Mouse (Mus musculus): Measurements from ENCODE around the gene Vsig1. TPM values are rescaled to one million over a fixed set of nuclear protein-coding genes. Genes with fewer than 3 reads are reported as not detected.
A peak's percentile ranks its signal among the peaks of the same experiment; 100 is the strongest.

Vsig1 gene
- polyA plus RNA-seq, 1 experiment from 2014 or later = 0.07 TPM

DNA sequence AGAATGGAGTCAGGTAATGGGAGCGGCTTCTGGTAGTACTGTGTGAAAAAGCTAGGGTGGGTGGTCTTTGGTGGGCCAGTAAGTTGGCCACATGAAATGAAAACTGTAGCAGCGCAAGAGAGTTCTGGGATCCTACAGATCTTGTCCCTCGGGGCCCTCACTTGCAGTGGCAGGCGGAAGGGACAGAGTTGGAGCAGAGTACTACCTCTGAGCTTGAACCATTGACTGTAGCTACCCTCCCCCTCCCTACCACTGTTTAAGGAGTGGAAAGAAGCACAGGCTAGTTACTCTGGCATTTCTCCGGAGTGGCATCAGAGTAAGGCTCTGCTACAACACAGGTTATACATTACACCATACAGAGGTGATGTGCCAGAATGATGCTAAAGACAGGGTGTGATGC is 49.6 kb downstream of the Vsig1 start:
- peaks cover 7% of the 10 kb centered on the region for H3K36me3 ChIP-seq
- no peaks in the 10 kb centered on the region for H3K4me1 ChIP-seq
- H3K4me3 ChIP-seq = peak overlapping the region; percentile 62
- peak overlapping the region; percentile 48; the same call in 1 of the 2 replicates for H3K27ac ChIP-seq
- H3K4me2 ChIP-seq = peak overlapping the region; percentile 68
- H3K9me3 ChIP-seq (replicated peaks) = no peaks in the 10 kb centered on the region
- 19% methylated on average over 5 of the region's 5 CpGs for WGBS (ENCODE audit: insufficient replicate concordance)
- no peaks in the 10 kb centered on the region for H3K27me3 ChIP-seq (replicated peaks)
- peak; percentile 53 for ATAC-seq
- H3K9ac ChIP-seq = peak overlapping the region; percentile 65

DNA sequence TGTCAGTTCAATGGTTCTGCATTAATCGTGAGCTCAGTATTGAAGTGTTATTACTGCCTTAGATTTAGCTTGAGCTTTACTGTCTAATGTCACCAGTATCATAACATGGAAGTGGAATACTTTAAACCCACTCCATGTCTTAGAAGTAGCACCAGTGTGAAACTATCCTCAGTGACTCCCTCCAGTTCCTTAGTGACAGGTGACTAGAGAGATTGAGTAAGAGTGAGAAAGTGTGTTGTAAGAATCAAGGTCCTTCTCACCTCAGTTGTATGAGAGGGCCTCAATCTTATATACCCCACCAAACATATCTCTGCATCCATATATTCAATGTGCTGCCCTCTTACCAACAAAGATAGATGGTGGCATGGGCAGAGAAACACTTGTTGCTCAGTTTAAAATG is 71.5 kb downstream of the Vsig1 start:
- no peak overlapping the region for H3K9ac ChIP-seq
- H3K27me3 ChIP-seq (replicated peaks) = no peaks in the 10 kb centered on the region; the same call in none of the 2 replicates
- no peaks in the 10 kb centered on the region for H3K36me3 ChIP-seq
- no peak for ATAC-seq
- H3K4me3 ChIP-seq = no peak overlapping the region
- no peak overlapping the region for H3K27ac ChIP-seq
- 83% methylated on average over 1 of the region's 1 CpGs for WGBS (ENCODE audit: insufficient replicate concordance)
- H3K4me2 ChIP-seq = no peak overlapping the region
- peaks cover 9% of the 10 kb centered on the region for H3K4me1 ChIP-seq
- H3K9me3 ChIP-seq (replicated peaks) = no peaks in the 10 kb centered on the region

DNA sequence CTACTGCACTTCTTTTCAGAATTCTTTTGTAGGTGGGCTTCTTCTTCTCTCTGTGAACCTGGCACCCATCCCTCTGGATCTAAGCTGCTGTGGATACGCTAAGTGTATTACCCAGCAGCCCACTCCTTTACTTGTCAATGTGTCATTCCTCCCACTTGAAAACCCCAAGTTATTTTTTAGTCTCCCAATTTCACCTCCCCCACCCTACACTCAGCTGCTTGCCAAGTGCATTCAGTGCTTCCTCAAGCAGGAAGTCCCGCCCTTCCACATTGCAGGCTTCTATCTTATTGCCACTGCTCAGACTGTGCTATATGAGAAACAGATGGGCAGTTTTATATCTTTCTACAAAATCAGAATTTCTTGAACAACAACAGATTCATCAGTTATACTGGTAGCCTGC is 72.1 kb downstream of the Vsig1 start:
- Histone ChIP-seq H3K36me3 (no peaks in the 10 kb centered on the region), H3K9me3 (replicated peaks) (no peaks in the 10 kb centered on the region), H3K27me3 (replicated peaks) (no peaks in the 10 kb centered on the region; the same call in none of the 2 replicates), H3K4me2 (no peak overlapping the region), H3K27ac (no peak overlapping the region), H3K4me1 (peaks cover 9% of the 10 kb centered on the region), H3K9ac (no peak overlapping the region), H3K4me3 (no peak overlapping the region)
- WGBS (ENCODE audit: insufficient replicate concordance) = 64% methylated on average over 2 of the region's 2 CpGs
- ATAC-seq = no peak

DNA sequence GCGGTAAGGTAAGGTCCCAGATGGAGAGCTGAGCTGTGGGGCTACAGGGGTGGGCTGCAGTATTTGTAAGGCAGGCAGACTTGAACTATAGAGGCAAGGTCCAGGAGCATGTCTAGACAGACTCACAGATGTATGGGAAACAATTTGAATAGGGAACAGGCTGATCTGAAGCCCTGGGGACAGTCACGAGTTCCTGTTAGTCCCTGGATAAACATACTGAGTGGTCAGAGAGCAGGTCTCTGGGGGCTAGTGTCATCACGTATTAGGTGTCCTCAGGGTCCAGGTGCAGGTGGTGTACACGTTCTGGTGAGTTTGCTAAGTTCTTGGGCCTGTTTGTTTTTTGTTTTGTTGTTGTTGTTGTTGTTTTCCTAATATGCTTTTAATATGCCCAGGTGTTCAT is 72.8 kb downstream of the Vsig1 start:
- Histone ChIP-seq H3K9me3 (replicated peaks) (no peaks in the 10 kb centered on the region), H3K27me3 (replicated peaks) (no peaks in the 10 kb centered on the region; the same call in 1 of the 2 replicates), H3K4me2 (no peak overlapping the region), H3K36me3 (no peaks in the 10 kb centered on the region), H3K27ac (no peak overlapping the region), H3K9ac (no peak overlapping the region), H3K4me1 (peaks cover 9% of the 10 kb centered on the region), H3K4me3 (no peak overlapping the region)
- 63% methylated on average over 4 of the region's 4 CpGs for WGBS (ENCODE audit: insufficient replicate concordance)
- ATAC-seq = no peak

DNA sequence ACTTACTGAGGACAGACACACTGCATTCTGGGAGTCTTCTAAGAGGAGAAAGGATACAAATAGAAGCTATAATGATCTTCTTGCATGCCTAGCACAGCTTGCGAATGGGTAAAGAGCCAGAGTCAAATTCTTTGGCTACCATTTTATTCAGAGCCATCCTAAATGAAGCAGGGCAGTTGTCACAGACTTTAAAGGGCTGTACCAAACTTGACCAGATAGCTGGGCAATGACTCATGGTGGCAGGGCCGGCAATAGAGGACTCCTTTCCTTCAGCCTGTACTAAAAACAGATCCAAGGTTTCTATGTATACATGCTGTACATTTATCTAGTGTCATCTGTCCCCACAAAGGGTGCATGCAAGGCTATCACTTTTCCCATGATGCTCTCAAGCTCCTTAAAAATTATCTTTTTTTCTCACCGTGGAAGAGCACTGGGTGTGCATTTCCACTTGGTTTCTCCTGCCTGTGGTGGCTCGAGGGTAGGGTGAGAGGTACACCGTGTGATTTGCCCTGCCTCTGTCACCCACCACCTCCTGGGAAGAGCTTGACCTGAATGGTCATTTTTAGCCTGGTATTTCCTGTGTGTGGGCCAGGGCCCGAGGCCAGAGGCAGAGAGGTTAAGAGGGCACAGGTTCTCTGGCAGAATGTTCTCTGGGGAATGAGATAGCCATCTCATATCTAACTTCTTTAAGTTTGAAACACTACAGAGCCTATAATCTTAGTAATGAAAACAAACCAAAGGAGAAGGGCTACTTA is 76.0 kb downstream of the Vsig1 start:
- Histone ChIP-seq H3K9ac (no peak overlapping the region), H3K4me3 (no peak overlapping the region), H3K4me1 (peaks cover 9% of the 10 kb centered on the region), H3K36me3 (no peaks in the 10 kb centered on the region), H3K9me3 (replicated peaks) (no peaks in the 10 kb centered on the region), H3K27ac (no peak overlapping the region), H3K27me3 (replicated peaks) (no peaks in the 10 kb centered on the region; the same call in none of the 2 replicates), H3K4me2 (no peak overlapping the region)
- ATAC-seq = 0 out of 2 replicates have a peak, but pooled peaks have one; percentile 21
- 28% methylated on average over 6 of the region's 6 CpGs for WGBS (ENCODE audit: insufficient replicate concordance)

DNA sequence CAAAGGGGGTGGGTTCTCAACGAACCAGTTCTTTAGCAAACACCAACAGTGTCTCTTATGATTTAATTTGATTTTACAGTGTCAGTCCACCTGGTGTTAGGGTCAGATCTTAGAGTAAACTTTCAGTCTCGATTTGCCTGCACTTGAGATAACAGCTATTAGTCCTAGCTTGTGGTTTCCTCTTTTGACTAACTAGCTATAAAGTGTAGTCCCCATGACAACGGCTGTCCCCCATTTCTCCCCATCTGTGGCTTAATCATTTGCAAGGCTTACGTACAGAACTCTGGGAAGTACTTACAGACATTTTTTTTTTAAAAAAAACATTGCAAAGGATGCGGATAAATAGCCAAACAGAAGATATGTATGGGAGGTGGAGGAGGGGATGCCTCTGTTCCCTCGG is 77.4 kb downstream of the Vsig1 start:
- H3K4me2 ChIP-seq = no peak overlapping the region
- ATAC-seq = no peak
- 45% methylated on average over 6 of the region's 6 CpGs for WGBS (ENCODE audit: insufficient replicate concordance)

DNA sequence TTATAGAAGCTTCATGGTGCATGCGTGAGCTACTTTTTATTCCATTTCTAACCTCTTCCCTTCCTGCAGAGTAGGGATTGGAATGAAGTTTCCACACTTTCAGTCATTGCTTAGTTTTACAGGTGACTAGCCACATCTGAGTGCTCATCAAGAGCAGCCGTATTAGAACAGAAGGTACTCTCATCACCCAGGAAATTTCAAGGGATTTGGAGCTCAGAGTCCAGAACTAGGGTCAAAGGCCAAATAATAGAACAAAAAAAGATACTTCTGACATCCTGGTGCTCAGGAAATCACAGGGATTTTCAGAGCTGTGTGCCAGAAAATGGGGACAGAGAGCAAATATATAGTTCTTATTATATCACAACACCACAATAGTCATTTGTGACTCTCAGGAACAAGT is 77.8 kb downstream of the Vsig1 start:
- H3K27ac ChIP-seq = no peak overlapping the region
- H3K9me3 ChIP-seq (replicated peaks) = no peaks in the 10 kb centered on the region
- H3K27me3 ChIP-seq (replicated peaks) = no peaks in the 10 kb centered on the region; the same call in none of the 2 replicates
- no peak overlapping the region for H3K9ac ChIP-seq
- H3K36me3 ChIP-seq = no peaks in the 10 kb centered on the region
- 78% methylated on average over 2 of the region's 2 CpGs for WGBS (ENCODE audit: insufficient replicate concordance)
- H3K4me3 ChIP-seq = no peak overlapping the region
- H3K4me2 ChIP-seq = no peak overlapping the region
- no peak for ATAC-seq
- H3K4me1 ChIP-seq = peaks cover 9% of the 10 kb centered on the region

More for the DNA sequence above, 77.4 kb downstream of the Vsig1 start:
- H3K4me1 ChIP-seq = peaks cover 9% of the 10 kb centered on the region
- no peaks in the 10 kb centered on the region; the same call in none of the 2 replicates for H3K27me3 ChIP-seq (replicated peaks)
- H3K27ac ChIP-seq = no peak overlapping the region
- no peak overlapping the region for H3K9ac ChIP-seq
- H3K36me3 ChIP-seq = no peaks in the 10 kb centered on the region
- no peaks in the 10 kb centered on the region for H3K9me3 ChIP-seq (replicated peaks)
- no peak overlapping the region for H3K4me3 ChIP-seq

Other genes starting within 250 kb of the Vsig1 start
- gene Mid2, start 243.0 kb upstream of the Vsig1 start, polyA plus RNA-seq (2016; fragmentation: Nextera tagmentation; extraction: Ambion mirVana) = 0.50 and 0.79 TPM in 2 replicates
- not detected in 2 replicates for gene Tex13b, start 94.2 kb upstream of the Vsig1 start, polyA plus RNA-seq (2016; fragmentation: Nextera tagmentation; extraction: Ambion mirVana)
- gene Psmd10, start 49.1 kb downstream of the Vsig1 start, polyA plus RNA-seq (2016; fragmentation: Nextera tagmentation; extraction: Ambion mirVana) = 41.6 and 43.8 TPM in 2 replicates
- 21.0 TPM in 2 replicates for gene Atg4a, start 49.3 kb downstream of the Vsig1 start, polyA plus RNA-seq (2016; fragmentation: Nextera tagmentation; extraction: Ambion mirVana)

All from liver, embryonic 12.5 days (tissue).